Mouse (Mus musculus): ENCODE data around the gene Rab44.

DNA sequence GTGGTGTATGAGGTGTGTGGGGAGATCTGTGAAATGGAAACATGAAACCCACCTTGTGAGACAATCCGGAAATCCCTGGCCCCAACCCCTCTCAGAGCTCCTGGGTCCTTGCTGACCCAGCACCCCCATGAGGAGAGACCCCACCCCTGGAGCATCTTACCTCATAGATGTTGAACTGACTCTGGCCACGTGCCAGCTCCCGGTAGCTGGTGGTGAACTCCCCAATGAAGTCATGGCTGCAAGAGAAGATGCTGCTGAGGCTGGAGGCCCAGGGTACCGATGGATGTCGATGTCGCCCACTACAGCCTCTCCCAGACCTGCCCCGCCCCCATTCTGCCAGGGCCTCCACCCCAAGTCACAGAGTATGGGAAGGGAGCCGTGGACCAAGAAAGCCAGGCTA lies 59.2 kb downstream of the Rab44 start:
- TF ChIP-seq CTCF (IDR thresholded peaks at IDR 0.05; ENCODE audit: control insufficient read depth, insufficient read depth, low read length) (no peak), POLR2A (IDR thresholded peaks at IDR 0.05; ENCODE audit: borderline replicate concordance, control insufficient read depth, low read depth, low read length) (no peak)
